26 mouse cellular contexts compared by ENCODE assay signal in the genomic region with DNA sequence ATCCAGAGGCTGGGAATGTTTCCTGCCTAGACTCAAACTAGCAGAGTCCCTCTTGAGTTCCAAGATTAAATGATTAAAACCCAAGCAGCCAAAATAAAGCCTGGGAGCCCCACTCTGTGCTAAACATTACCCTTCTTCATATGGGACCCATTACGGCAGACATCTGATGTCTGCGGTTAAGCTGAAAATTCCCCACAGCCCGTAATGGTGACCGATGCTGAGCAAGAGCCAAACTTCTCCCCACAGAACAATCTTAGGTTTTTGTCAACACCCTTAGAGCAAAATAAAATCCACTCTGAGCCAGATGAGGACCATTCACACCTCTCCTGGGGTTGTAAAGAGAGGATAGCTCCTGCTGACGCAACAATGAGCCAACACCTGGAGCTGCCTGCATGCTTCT.
A peak's percentile ranks its signal among the peaks of the same experiment; 100 is the strongest.
DNase-seq lines count a peak whose midpoint lies in the region; ATAC-seq and TF ChIP-seq lines count a peak whose summit lies in the region.
"Had no signal": no experiment of that assay in that cellular context is flagged by ENCODE, and none has a peak within 500 bp of the region (broad histone marks: within the 10 kb centered on the region; RNA-seq: fewer than 3 reads in every experiment).

No protein-coding gene starts in this region.

- H3K9me3 ChIP-seq in embryonic facial prominence, embryonic 11.5 days (replicated peaks; ENCODE audit: control insufficient read depth, low read length), result no peaks in the 10 kb centered on the region
- no peaks in the 10 kb centered on the region for H3K9me3 ChIP-seq in embryonic facial prominence, embryonic 10.5 days
- no peaks in the 10 kb centered on the region for H3K9me3 ChIP-seq in neural tube, embryonic 14.5 days (ENCODE audit: control insufficient read depth, low read length)
- no peaks in the 10 kb centered on the region for H3K9me3 ChIP-seq in neural tube, embryonic 15.5 days (replicated peaks)
- H3K9me3 ChIP-seq: forebrain, embryonic 10.5 days; forebrain, embryonic 13.5 days; heart, embryonic 10.5 days; heart, embryonic 13.5 days had no signal

- H3K4me3 ChIP-seq in embryonic facial prominence, embryonic 11.5 days (ENCODE audit: low read depth, low read length), result no peak overlapping the region
- H3K4me3 ChIP-seq in embryonic facial prominence, embryonic 10.5 days, result no peak overlapping the region
- H3K4me3 ChIP-seq in neural tube, embryonic 14.5 days (ENCODE audit: low read depth, low read length), result no peak overlapping the region
- no peak overlapping the region for H3K4me3 ChIP-seq in neural tube, embryonic 15.5 days (replicated peaks)
- no peak overlapping the region for H3K4me3 ChIP-seq in myocyte
- H3K4me3 ChIP-seq: erythroblast, embryonic 14.5 days; forebrain, embryonic 10.5 days; forebrain, embryonic 13.5 days; heart, embryonic 10.5 days; heart, embryonic 13.5 days had no signal

- no peak overlapping the region for H3ac ChIP-seq in myocyte (ENCODE audit: control insufficient read depth, insufficient read length)

- ATAC-seq in embryonic facial prominence, embryonic 11.5 days (replicated peaks; ENCODE audit: insufficient number of reproducible peaks, low FRiP score, low TSS enrichment, low read depth), result no peak
- ATAC-seq in neural tube, embryonic 14.5 days (ENCODE audit: low read depth), result peak; percentile 46; the same call in 1 of the 2 replicates
- no peak for ATAC-seq in neural tube, embryonic 15.5 days (ENCODE audit: low FRiP score)
- ATAC-seq: activated CD4-positive, CD25-positive, alpha-beta regulatory T cell, adult 4 months; forebrain, embryonic 13.5 days; forebrain, embryonic 16.5 days; hindbrain, postnatal 0 days; inflammation-experienced regulatory T-cells, adult 6 months; intestine, embryonic 16.5 days had no signal

- no peaks in the 10 kb centered on the region for H3K27me3 ChIP-seq in embryonic facial prominence, embryonic 11.5 days (ENCODE audit: control insufficient read depth, insufficient read depth, low read length)
- no peaks in the 10 kb centered on the region for H3K27me3 ChIP-seq in embryonic facial prominence, embryonic 10.5 days (replicated peaks; ENCODE audit: low read depth, poor library complexity, severe bottlenecking)
- no peaks in the 10 kb centered on the region for H3K27me3 ChIP-seq in neural tube, embryonic 14.5 days (ENCODE audit: control insufficient read depth, insufficient read depth, low read length)
- H3K27me3 ChIP-seq in neural tube, embryonic 15.5 days (replicated peaks), result no peaks in the 10 kb centered on the region
- no peaks in the 10 kb centered on the region for H3K27me3 ChIP-seq in myocyte (ENCODE audit: control insufficient read depth, insufficient read depth, insufficient read length)
- H3K27me3 ChIP-seq: forebrain, embryonic 13.5 days; heart, embryonic 13.5 days had no signal

- H3K4me2 ChIP-seq in embryonic facial prominence, embryonic 11.5 days (ENCODE audit: low read depth, low read length), result no peak overlapping the region
- no peak overlapping the region for H3K4me2 ChIP-seq in neural tube, embryonic 14.5 days (ENCODE audit: low read depth, low read length)
- H3K4me2 ChIP-seq in neural tube, embryonic 15.5 days, result no peak overlapping the region
- H3K4me2 ChIP-seq in myocyte (ENCODE audit: low read depth), result no peak overlapping the region
- H3K4me2 ChIP-seq: forebrain, embryonic 13.5 days; heart, embryonic 13.5 days; hindbrain, embryonic 14.5 days had no signal

- no peaks in the 10 kb centered on the region for H3K36me3 ChIP-seq in embryonic facial prominence, embryonic 11.5 days (replicated peaks; ENCODE audit: control insufficient read depth, insufficient read depth, low read depth, low read length)
- H3K36me3 ChIP-seq in embryonic facial prominence, embryonic 10.5 days (replicated peaks), result no peaks in the 10 kb centered on the region
- H3K36me3 ChIP-seq in neural tube, embryonic 14.5 days (ENCODE audit: control insufficient read depth, insufficient read depth, low read length), result no peaks in the 10 kb centered on the region
- no peaks in the 10 kb centered on the region for H3K36me3 ChIP-seq in neural tube, embryonic 15.5 days
- no peaks in the 10 kb centered on the region for H3K36me3 ChIP-seq in myocyte (ENCODE audit: control insufficient read depth, insufficient read depth)
- H3K36me3 ChIP-seq: forebrain, embryonic 10.5 days; heart, embryonic 10.5 days; heart, embryonic 13.5 days had no signal

- H3K4me1 ChIP-seq in embryonic facial prominence, embryonic 11.5 days (ENCODE audit: control insufficient read depth, insufficient read depth, low read length), result no peaks in the 10 kb centered on the region
- H3K4me1 ChIP-seq in embryonic facial prominence, embryonic 10.5 days, result no peaks in the 10 kb centered on the region
- no peaks in the 10 kb centered on the region for H3K4me1 ChIP-seq in neural tube, embryonic 14.5 days (ENCODE audit: control insufficient read depth, insufficient read depth, low read length)
- H3K4me1 ChIP-seq in neural tube, embryonic 15.5 days, result no peaks in the 10 kb centered on the region
- H3K4me1 ChIP-seq: forebrain, embryonic 10.5 days; forebrain, embryonic 13.5 days; heart, embryonic 10.5 days; heart, embryonic 13.5 days had no signal

- 66% methylated on average over 5 of the region's 5 CpGs for WGBS in embryonic facial prominence, embryonic 11.5 days
- 86% methylated on average over 5 of the region's 5 CpGs for WGBS in embryonic facial prominence, embryonic 10.5 days
- 77% methylated on average over 5 of the region's 5 CpGs for WGBS in neural tube, embryonic 14.5 days
- WGBS in neural tube, embryonic 15.5 days, result 73% methylated on average over 5 of the region's 5 CpGs

- TF ChIP-seq POLR2A in myocyte (IDR thresholded peaks at IDR 0.05; ENCODE audit: insufficient read length, low read depth), result no peak

- no peaks in the 10 kb centered on the region for H3K79me2 ChIP-seq in myocyte (ENCODE audit: control insufficient read depth, insufficient read depth)

- no peak overlapping the region for H3K27ac ChIP-seq in embryonic facial prominence, embryonic 11.5 days (replicated peaks; ENCODE audit: low read depth, low read length)
- H3K27ac ChIP-seq in embryonic facial prominence, embryonic 10.5 days (replicated peaks), result no peak overlapping the region
- H3K27ac ChIP-seq in neural tube, embryonic 14.5 days (ENCODE audit: low read depth, low read length), result no peak overlapping the region
- no peak overlapping the region for H3K27ac ChIP-seq in neural tube, embryonic 15.5 days (replicated peaks)
- H3K27ac ChIP-seq: forebrain, embryonic 10.5 days; forebrain, embryonic 13.5 days; heart, embryonic 10.5 days; heart, embryonic 13.5 days; hindbrain, embryonic 14.5 days; hindbrain, postnatal 0 days had no signal

- peak; percentile 36 for DNase-seq in embryonic facial prominence, embryonic 11.5 days (ENCODE audit: low spot score)
- DNase-seq in embryonic facial prominence, embryonic 10.5 days (ENCODE audit: low spot score), result no peak
- no peak for DNase-seq in cerebellum, postnatal 36 days
- DNase-seq: adrenal gland, postnatal 10 days; adrenal gland, postnatal 36 days; cerebellum, adult 18-20 months; cerebellum, adult 9-10 months; cerebellum, postnatal 14 days; gastrocnemius, postnatal 10 days; heart, adult 18-20 months; heart, postnatal 14 days; heart, postnatal 4 days had no signal

- no peak overlapping the region for H3K9ac ChIP-seq in embryonic facial prominence, embryonic 11.5 days (replicated peaks; ENCODE audit: low read length)
- H3K9ac ChIP-seq in neural tube, embryonic 14.5 days (replicated peaks; ENCODE audit: low read depth, low read length), result no peak overlapping the region
- H3K9ac ChIP-seq in neural tube, embryonic 15.5 days (replicated peaks), result no peak overlapping the region
- H3K9ac ChIP-seq: forebrain, embryonic 13.5 days; heart, embryonic 13.5 days; hindbrain, embryonic 14.5 days had no signal

TF ChIP-seq in myocyte, 11 proteins besides CTCF, POLR2A, EP300 and RAD21:
- TF ChIP-seq POLR2AphosphoS2 (IDR thresholded peaks at IDR 0.05; ENCODE audit: insufficient read length, low read depth) (no peak), MYOD1 (IDR thresholded peaks at IDR 0.05; ENCODE audit: control insufficient read depth in 1 of 3, insufficient read length in 2 of 3, low read depth in 2 of 3) (no peak), CEBPB (IDR thresholded peaks at IDR 0.05; ENCODE audit: insufficient read depth, poor library complexity, severe bottlenecking) (0 out of 2 replicates have a peak, but pooled peaks have one; percentile 15), MAX (IDR thresholded peaks at IDR 0.05; ENCODE audit: low read depth) (no peak), MYOG (IDR thresholded peaks at IDR 0.05; ENCODE audit: control insufficient read depth in 1 of 3, insufficient read depth in 1 of 3, insufficient read length in 2 of 3, low read depth in 2 of 3) (no peak), SRF (IDR thresholded peaks at IDR 0.05; ENCODE audit: control insufficient read depth, insufficient read length, low read depth) (no peak), REST (IDR thresholded peaks at IDR 0.05; ENCODE audit: insufficient read depth, insufficient read length) (no peak)
